Mouse (Mus musculus) hindbrain, embryonic 11.5 days (tissue): ENCODE results near the gene Atf7. TPM values are rescaled to one million over a fixed set of nuclear protein-coding genes. Genes with fewer than 3 reads are reported as not detected.
A peak's percentile ranks its signal among the peaks of the same experiment; 100 is the strongest.
"Not testable (repeated sequence)": the region's sequence is repeated elsewhere in the genome, so short reads cannot be mapped to it uniquely, and the experiment has no call there.

Experiments used
- ATAC-seq: fragments of 200-750 bp; cut with Nextera tagmentation; 2 replicates; pipeline ENCODE4 v1.8.0; 2017; ENCODE audit warnings: mild to moderate bottlenecking, moderate TSS enrichment, moderate library complexity; ENCODE audit not compliant: low FRiP score
- DNase-seq: peaks from one replicate; pipeline ENCODE4 v3.0.0-alpha.2; 2015; ENCODE audit warnings: low spot score
- H3K27ac ChIP-seq: fragments of 300-500 bp; sonication (generic); 2 replicates; pipeline ENCODE4 v1.5.1; 2014; ENCODE audit warnings: mild to moderate bottlenecking, low read depth, low read length
- H3K27me3 ChIP-seq: fragments of 300-500 bp; sonication (generic); 2 replicates; pipeline ENCODE4 v1.6.1; 2014; ENCODE audit warnings: mild to moderate bottlenecking, low read length, moderate library complexity, mixed read lengths; ENCODE audit not compliant: control insufficient read depth, insufficient read depth
- H3K36me3 ChIP-seq: fragments of 300-500 bp; sonication (generic); 2 replicates; pipeline ENCODE4 v1.6.1; 2014; ENCODE audit warnings: mild to moderate bottlenecking, low read length, moderate library complexity, mixed read lengths; ENCODE audit not compliant: control insufficient read depth, insufficient read depth
- H3K4me1 ChIP-seq: fragments of 300-500 bp; sonication (generic); replicated peaks from 2 replicates; pipeline ENCODE4 v1.6.1; 2014; ENCODE audit warnings: low read length, mixed read lengths; ENCODE audit not compliant: control insufficient read depth, insufficient read depth
- H3K4me2 ChIP-seq: fragments of 300-500 bp; sonication (generic); replicated peaks from 2 replicates; pipeline ENCODE4 v1.6.1; 2014; ENCODE audit warnings: mild to moderate bottlenecking, low read depth, low read length
- H3K4me3 ChIP-seq: fragments of 300-500 bp; sonication (generic); 2 replicates; pipeline ENCODE4 v1.5.1; 2014; ENCODE audit warnings: low read depth, low read length
- H3K9ac ChIP-seq: fragments of 300-500 bp; sonication (generic); 2 replicates; pipeline ENCODE4 v1.6.1; 2014; ENCODE audit warnings: low read depth, low read length
- H3K9me3 ChIP-seq: fragments of 300-500 bp; sonication (generic); 2 replicates; pipeline ENCODE4 v1.6.1; 2016; ENCODE audit warnings: low read length; ENCODE audit not compliant: control insufficient read depth
- WGBS: fragments of 180-500 bp; shearing (Covaris S2); extraction: QIAGEN DNeasy Blood & Tissue Kit; methylation state at CpG from one replicate; pipeline ENCODE4 v1.1.7; 2014; 5-methylcytosine and 5-hydroxymethylcytosine counted together
- polyA plus RNA-seq: library from polyadenylated mRNA; unstranded; fragments of >200 nt; fragmentation: Nextera tagmentation; extraction: Ambion mirVana; gene quantifications from 2 replicates; pipeline ENCODE4 v1.2.1, GENCODE M21; 2014

The Atf7 gene
- polyA plus RNA-seq, 1 experiment from 2014 or later: 14.7 TPM

GRCm38 (mm10) chr15:102663825-102664224, 38.6 kb upstream of the Atf7 start:
- H3K9me3 ChIP-seq: no peaks in the 10 kb centered on the region
- no peak overlapping the region for H3K9ac ChIP-seq
- no peak overlapping the region for H3K4me3 ChIP-seq
- no peak for ATAC-seq
- no peaks in the 10 kb centered on the region for H3K4me1 ChIP-seq
- no peaks in the 10 kb centered on the region for H3K27me3 ChIP-seq
- no peak overlapping the region for H3K27ac ChIP-seq
- DNase-seq: no peak
- WGBS: 93% methylated on average over 8 of the region's 8 CpGs
- peaks cover 17% of the 10 kb centered on the region for H3K36me3 ChIP-seq
- no peak overlapping the region for H3K4me2 ChIP-seq

- not testable (repeated sequence) for H3K4me1 ChIP-seq, H3K4me3 ChIP-seq, H3K27ac ChIP-seq, H3K27me3 ChIP-seq, DNase-seq, H3K9ac ChIP-seq, ATAC-seq, H3K9me3 ChIP-seq, H3K4me2 ChIP-seq
- peaks cover 17% of the 10 kb centered on the region for H3K36me3 ChIP-seq
- WGBS: no CpG with 5 or more reads among the region's 2 CpGs
Measured at GRCm38 (mm10) chr15:102662601-102663000, 37.3 kb upstream of the Atf7 start.

GRCm38 (mm10) chr15:102657926-102658381, 32.7 kb upstream of the Atf7 start:
- 86% methylated on average over 3 of the region's 3 CpGs for WGBS
- Histone ChIP-seq H3K4me3 (no peak overlapping the region), H3K9ac (no peak overlapping the region), H3K27ac (no peak overlapping the region; the same call in 1 of the 2 replicates), H3K36me3 (0 out of 2 replicates have a peak, but pooled peaks cover under 1% of the 10 kb centered on the region), H3K9me3 (no peaks in the 10 kb centered on the region), H3K4me1 (no peaks in the 10 kb centered on the region), H3K27me3 (no peaks in the 10 kb centered on the region), H3K4me2 (no peak overlapping the region)
- DNase-seq: no peak
- no peak for ATAC-seq

DNA sequence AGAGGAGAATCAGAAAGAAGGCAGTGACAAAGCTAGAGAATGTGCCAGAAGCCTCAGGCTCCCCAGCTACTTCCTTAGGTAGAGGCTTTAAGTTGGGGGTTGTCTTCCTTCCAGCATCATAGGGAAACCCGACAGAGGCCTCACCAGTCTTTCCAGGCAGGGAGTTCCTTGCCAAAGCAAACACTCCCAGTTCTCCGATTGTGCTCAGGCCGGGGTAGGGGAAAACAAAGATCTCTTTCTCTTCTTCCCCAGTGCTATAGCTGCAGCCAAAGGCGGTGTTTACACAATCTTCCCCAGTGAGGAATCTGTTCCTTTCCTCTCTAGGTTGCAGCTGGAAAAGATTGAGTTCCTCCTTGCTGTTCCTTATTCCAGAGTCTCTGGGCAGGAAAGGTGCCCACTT, 31.4 kb upstream of the Atf7 start:
- Histone ChIP-seq H3K4me3 (no peak overlapping the region), H3K4me1 (no peaks in the 10 kb centered on the region), H3K4me2 (no peak overlapping the region), H3K9ac (no peak overlapping the region), H3K36me3 (no peaks in the 10 kb centered on the region), H3K9me3 (no peaks in the 10 kb centered on the region), H3K27ac (peak overlapping the region; percentile 47; the same call in 1 of the 2 replicates), H3K27me3 (no peaks in the 10 kb centered on the region)
- peak; percentile 24 for DNase-seq
- WGBS: 14% methylated on average over 4 of the region's 4 CpGs
- no peak for ATAC-seq

- H3K4me1 ChIP-seq, H3K27me3 ChIP-seq: not testable (repeated sequence)
Measured at GRCm38 (mm10) chr15:102651928-102652660, 26.8 kb upstream of the Atf7 start.

DNA sequence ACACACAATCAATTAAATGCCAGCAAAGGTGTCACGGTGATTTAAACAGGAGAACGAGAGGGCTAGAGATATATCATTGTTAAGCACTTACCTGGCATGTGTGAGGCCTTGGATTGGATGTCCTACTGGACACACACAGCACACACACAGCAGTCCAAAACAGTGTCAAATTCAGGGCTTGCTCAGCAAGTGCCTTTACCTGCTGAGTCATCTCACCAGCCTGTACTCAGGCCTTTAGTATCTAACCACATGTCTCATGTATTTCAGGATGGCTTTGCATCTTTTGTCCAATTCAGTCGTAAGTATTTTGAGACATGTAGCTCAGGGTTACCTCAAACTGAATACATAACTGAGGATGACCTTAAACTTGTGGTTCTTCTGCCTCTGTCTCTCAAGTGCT, 25.8 kb upstream of the Atf7 start:
- H3K27me3 ChIP-seq: no peaks in the 10 kb centered on the region
- H3K27ac ChIP-seq: no peak overlapping the region
- no peak for ATAC-seq
- no peaks in the 10 kb centered on the region for H3K36me3 ChIP-seq
- no peaks in the 10 kb centered on the region for H3K4me1 ChIP-seq
- no peak overlapping the region for H3K4me3 ChIP-seq
- H3K9me3 ChIP-seq: no peaks in the 10 kb centered on the region
- DNase-seq: no peak
- no peak overlapping the region for H3K4me2 ChIP-seq
- H3K9ac ChIP-seq: no peak overlapping the region
- WGBS: 93% methylated on average over 3 of the region's 3 CpGs

More at GRCm38 (mm10) chr15:102651928-102652660, 26.8 kb upstream of the Atf7 start:
- H3K9ac ChIP-seq, ATAC-seq, H3K4me3 ChIP-seq, DNase-seq, H3K9me3 ChIP-seq, H3K4me2 ChIP-seq, H3K27ac ChIP-seq, H3K36me3 ChIP-seq: not testable (repeated sequence)
- 80% methylated on average over 9 of the region's 9 CpGs for WGBS

DNA sequence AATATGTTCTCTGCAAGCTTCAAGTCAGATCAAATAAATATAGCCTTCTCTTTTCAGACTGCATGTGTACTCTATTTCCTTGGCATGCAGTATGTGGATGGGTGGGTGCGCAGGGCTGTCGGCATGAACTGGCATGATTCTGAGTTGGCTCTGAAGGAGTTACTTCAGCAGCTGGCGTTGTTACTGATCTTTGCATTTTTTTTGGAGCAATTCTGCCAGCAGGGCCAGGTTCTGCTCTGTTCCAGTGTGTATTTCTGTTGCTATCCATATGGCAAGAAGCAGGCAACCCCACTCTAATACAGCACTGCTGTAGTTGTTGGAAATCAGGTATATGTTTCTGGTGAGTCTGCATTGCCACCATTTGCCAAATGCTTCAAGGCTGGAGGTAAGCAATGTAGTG, 10.6 kb upstream of the Atf7 start:
- H3K36me3 ChIP-seq: no peaks in the 10 kb centered on the region
- 89% methylated on average over 3 of the region's 3 CpGs for WGBS
- H3K27me3 ChIP-seq: no peaks in the 10 kb centered on the region
- H3K9ac ChIP-seq: no peak overlapping the region
- ATAC-seq (no peak), DNase-seq (no peak)
- H3K4me3 ChIP-seq: no peak overlapping the region
- no peak overlapping the region for H3K27ac ChIP-seq
- H3K4me1 ChIP-seq: no peaks in the 10 kb centered on the region
- H3K4me2 ChIP-seq: no peak overlapping the region
- H3K9me3 ChIP-seq: no peaks in the 10 kb centered on the region

DNA sequence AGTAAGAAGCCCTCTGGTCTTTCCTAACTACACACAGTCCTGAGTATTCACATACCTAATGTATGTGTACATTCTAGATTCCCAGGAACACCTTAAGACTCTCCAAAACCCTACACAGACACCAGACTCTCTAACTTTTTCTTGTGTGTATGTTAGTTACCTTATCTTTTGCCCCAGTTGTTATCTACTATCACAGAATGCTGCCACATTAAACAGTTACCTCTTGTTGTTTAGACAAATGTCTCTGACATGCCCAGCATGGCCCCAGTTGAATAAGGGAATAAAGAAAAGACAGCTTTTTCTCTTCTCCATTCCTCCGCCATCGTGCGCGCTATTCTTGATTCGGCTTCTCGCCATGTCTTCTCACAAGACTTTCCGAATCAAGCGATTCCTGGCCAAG, 9.4 kb upstream of the Atf7 start:
- ATAC-seq: no peak
- H3K36me3 ChIP-seq: no peaks in the 10 kb centered on the region
- DNase-seq: no peak
- H3K9ac ChIP-seq: no peak overlapping the region
- H3K4me1 ChIP-seq: no peaks in the 10 kb centered on the region
- no peak overlapping the region for H3K4me3 ChIP-seq
- H3K4me2 ChIP-seq: no peak overlapping the region
- H3K27ac ChIP-seq: no peak overlapping the region
- H3K9me3 ChIP-seq: no peaks in the 10 kb centered on the region
- H3K27me3 ChIP-seq: no peaks in the 10 kb centered on the region
- 98% methylated on average over 8 of the region's 8 CpGs for WGBS

DNA sequence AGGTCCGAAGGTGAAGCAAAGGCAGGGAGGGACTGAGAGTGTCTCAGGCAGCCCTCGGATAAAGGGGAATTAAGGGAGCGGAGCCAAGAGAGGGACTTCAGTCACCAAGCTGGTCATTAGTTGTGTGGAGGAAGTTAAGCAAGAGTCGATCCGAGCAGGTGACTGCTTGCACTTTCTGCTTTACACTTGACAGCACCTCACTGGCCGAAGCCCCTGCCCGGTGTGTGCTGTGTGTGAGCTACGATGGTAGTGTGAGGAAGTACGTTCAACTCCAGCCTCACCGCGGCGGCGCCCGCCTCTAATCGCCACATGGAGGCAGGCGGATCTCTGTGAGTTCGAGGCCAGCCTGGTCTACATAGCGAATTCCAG, 407 bp upstream of the Atf7 start:
- H3K4me3 ChIP-seq: peak overlapping the region; percentile 63
- H3K4me1 ChIP-seq: peaks cover 3% of the 10 kb centered on the region; the same call in 1 of the 2 replicates
- no peaks in the 10 kb centered on the region for H3K36me3 ChIP-seq
- no peaks in the 10 kb centered on the region for H3K9me3 ChIP-seq
- peak overlapping the region; percentile 84 for H3K9ac ChIP-seq
- 1% methylated on average over 18 of the region's 18 CpGs for WGBS
- DNase-seq (peak; percentile 69), ATAC-seq (no peak; the same call in 1 of the 2 replicates)
- H3K27ac ChIP-seq: peak overlapping the region; percentile 97
- peak overlapping the region; percentile 76 for H3K4me2 ChIP-seq
- H3K27me3 ChIP-seq: no peaks in the 10 kb centered on the region
